Mouse (Mus musculus): ENCODE measurements at regions not wholly inside any gene's neighbourhood (a gene's known extent, or its start where the extent isn't known, plus 50 kb on each side); places are given as distances from the start of the nearest gene placed in this dataset.

DNA sequence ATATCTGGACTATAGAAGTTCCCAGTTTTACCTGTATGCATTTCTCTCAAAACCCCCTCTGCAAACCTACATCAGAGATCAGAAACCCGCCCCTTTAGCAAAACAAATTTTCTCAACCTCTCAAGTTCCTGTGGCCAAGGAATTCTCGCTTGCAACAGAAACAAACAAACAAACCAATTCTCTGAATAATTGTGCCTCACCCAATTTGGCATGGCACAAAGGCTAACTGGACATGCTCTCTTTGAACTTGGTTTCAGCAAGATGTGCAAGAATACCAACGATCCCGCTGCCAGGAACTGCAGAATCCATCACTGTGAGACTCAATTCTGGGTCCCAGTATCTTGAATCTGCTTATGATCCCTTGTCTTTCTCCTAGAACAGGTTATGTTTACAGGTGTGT, 477.4 kb upstream of the Kif2a start:
- TF ChIP-seq HCFC1 (IDR thresholded peaks at IDR 0.05; ENCODE audit: borderline replicate concordance, insufficient read depth, low read length) (no peak), MAFK (IDR thresholded peaks at IDR 0.05; ENCODE audit: insufficient read depth, low read depth, low read length) (no peak)
